ENCODE assay signal across 23 mouse cellular contexts in the genomic region with DNA sequence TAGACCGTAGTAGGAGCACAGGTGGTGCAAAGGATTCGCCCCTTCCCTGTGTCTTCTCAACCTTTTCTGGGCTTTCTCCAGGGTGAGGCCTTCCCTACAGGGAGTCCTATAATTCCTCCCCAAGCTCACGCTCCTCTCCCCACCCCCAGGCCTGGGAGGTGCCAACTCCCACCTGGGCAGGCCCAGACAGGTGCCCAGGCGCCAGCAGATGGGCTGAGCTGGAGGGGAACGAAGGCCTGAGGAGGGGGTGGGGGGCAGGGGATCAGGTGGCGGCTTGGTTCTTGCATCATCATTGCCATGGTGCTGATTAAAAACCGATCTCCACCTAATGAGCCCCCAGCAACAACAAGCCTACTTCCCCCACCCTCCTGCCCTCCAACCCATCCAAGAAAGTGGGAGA. TPM values are rescaled to one million over a fixed set of nuclear protein-coding genes. Genes with fewer than 3 reads are reported as not detected.
A peak's percentile ranks its signal among the peaks of the same experiment; 100 is the strongest.
DNase-seq lines count a peak whose midpoint lies in the region; ATAC-seq and TF ChIP-seq lines count a peak whose summit lies in the region.
"Had no signal": no experiment of that assay in that cellular context is flagged by ENCODE, and none has a peak within 500 bp of the region (broad histone marks: within the 10 kb centered on the region; RNA-seq: fewer than 3 reads in every experiment).

No protein-coding gene starts in this region.

- H3K36me3 ChIP-seq in midbrain, embryonic 10.5 days, result peaks cover 5% of the 10 kb centered on the region
- no peaks in the 10 kb centered on the region for H3K36me3 ChIP-seq in midbrain, postnatal 0 days (ENCODE audit: insufficient read depth, low read length)
- H3K36me3 ChIP-seq in embryonic facial prominence, embryonic 14.5 days (ENCODE audit: control insufficient read depth, insufficient read depth, low read length), result peaks cover 3% of the 10 kb centered on the region; the same call in 1 of the 2 replicates
- H3K36me3 ChIP-seq in hindbrain, embryonic 10.5 days, result peaks cover 6% of the 10 kb centered on the region
- H3K36me3 ChIP-seq in midbrain, embryonic 13.5 days, result no peaks in the 10 kb centered on the region
- no peaks in the 10 kb centered on the region for H3K36me3 ChIP-seq in limb, embryonic 10.5 days

- H3K27ac ChIP-seq in midbrain, embryonic 10.5 days (replicated peaks), result peak overlapping the region; percentile 84
- no peak overlapping the region for H3K27ac ChIP-seq in midbrain, postnatal 0 days (ENCODE audit: low read depth, low read length)
- no peak overlapping the region for H3K27ac ChIP-seq in embryonic facial prominence, embryonic 14.5 days (replicated peaks; ENCODE audit: low read depth, low read length)
- peak overlapping the region; percentile 88 for H3K27ac ChIP-seq in hindbrain, embryonic 10.5 days
- peak overlapping the region; percentile 81 for H3K27ac ChIP-seq in midbrain, embryonic 13.5 days
- H3K27ac ChIP-seq in limb, embryonic 10.5 days, result no peak overlapping the region
- H3K27ac ChIP-seq: heart, adult 2 months; left cerebral cortex, adult 2 months; macrophage had no signal

- ATAC-seq in midbrain, postnatal 0 days (ENCODE audit: low FRiP score), result no peak
- peak; percentile 51 for ATAC-seq in embryonic facial prominence, embryonic 14.5 days (ENCODE audit: low read depth)
- ATAC-seq in midbrain, embryonic 13.5 days, result peak; percentile 2; the same call in 1 of the 2 replicates

- 74% methylated on average over 7 of the region's 7 CpGs for WGBS in midbrain, embryonic 10.5 days
- 57% methylated on average over 7 of the region's 7 CpGs for WGBS in midbrain, postnatal 0 days
- 62% methylated on average over 7 of the region's 7 CpGs for WGBS in embryonic facial prominence, embryonic 14.5 days
- 60% methylated on average over 7 of the region's 7 CpGs for WGBS in hindbrain, embryonic 10.5 days
- 43% methylated on average over 7 of the region's 7 CpGs for WGBS in midbrain, embryonic 13.5 days
- 59% methylated on average over 7 of the region's 7 CpGs for WGBS in limb, embryonic 10.5 days

- no peak overlapping the region for H3K4me2 ChIP-seq in midbrain, postnatal 0 days (ENCODE audit: low read depth, low read length, poor library complexity, severe bottlenecking)
- H3K4me2 ChIP-seq in embryonic facial prominence, embryonic 14.5 days (ENCODE audit: low read depth, low read length), result no peak overlapping the region
- H3K4me2 ChIP-seq in midbrain, embryonic 13.5 days (replicated peaks), result peak overlapping the region; percentile 27
- H3K4me2 ChIP-seq: lung, embryonic 14.5 days had no signal

- no peak for DNase-seq in midbrain, embryonic 10.5 days (ENCODE audit: low spot score)
- no peak for DNase-seq in midbrain, postnatal 0 days (ENCODE audit: low spot score)
- DNase-seq in embryonic facial prominence, embryonic 14.5 days (ENCODE audit: low spot score), result peak; percentile 57
- no peak for DNase-seq in hindbrain, embryonic 10.5 days (ENCODE audit: low spot score)
- DNase-seq in limb, embryonic 10.5 days (ENCODE audit: low spot score), result no peak
- DNase-seq in c-Kit-positive CD71-positive TER-119-positive erythroid progenitor cells, embryonic 14.5 days (ENCODE audit: low spot score), result no peak
- DNase-seq in adipocyte (ENCODE audit: low spot score), result no peak
- DNase-seq: adrenal gland, adult 2 months; cerebellum, adult 9-11 months; embryo, embryonic 11 days; gastrocnemius, postnatal 10 days; heart, adult 2 months; kidney, adult 9 months; lung, embryonic 14.5 days; right cerebral cortex, postnatal 25 days; thymus, adult 18-20 months had no signal

- H3K4me3 ChIP-seq in midbrain, embryonic 10.5 days, result peak overlapping the region; percentile 11; the same call in 1 of the 2 replicates
- H3K4me3 ChIP-seq in midbrain, postnatal 0 days (ENCODE audit: low read depth, low read length), result no peak overlapping the region
- no peak overlapping the region for H3K4me3 ChIP-seq in embryonic facial prominence, embryonic 14.5 days (ENCODE audit: low read depth, low read length)
- no peak overlapping the region for H3K4me3 ChIP-seq in hindbrain, embryonic 10.5 days
- no peak overlapping the region for H3K4me3 ChIP-seq in midbrain, embryonic 13.5 days (replicated peaks)
- H3K4me3 ChIP-seq in limb, embryonic 10.5 days, result no peak overlapping the region
- H3K4me3 ChIP-seq: heart, adult 2 months; left cerebral cortex, adult 2 months had no signal

- peaks cover 34% of the 10 kb centered on the region for H3K27me3 ChIP-seq in midbrain, embryonic 10.5 days (ENCODE audit: low read depth, poor library complexity, severe bottlenecking)
- H3K27me3 ChIP-seq in midbrain, postnatal 0 days (ENCODE audit: insufficient read depth, low read length), result no peaks in the 10 kb centered on the region
- peaks cover 27% of the 10 kb centered on the region for H3K27me3 ChIP-seq in embryonic facial prominence, embryonic 14.5 days (replicated peaks; ENCODE audit: control insufficient read depth, insufficient read depth, low read length)
- peaks cover 30% of the 10 kb centered on the region for H3K27me3 ChIP-seq in hindbrain, embryonic 10.5 days (ENCODE audit: insufficient read depth, poor library complexity, severe bottlenecking)
- peaks cover 12% of the 10 kb centered on the region; the same call in 1 of the 2 replicates for H3K27me3 ChIP-seq in midbrain, embryonic 13.5 days
- H3K27me3 ChIP-seq in limb, embryonic 10.5 days (ENCODE audit: low read depth, poor library complexity, severe bottlenecking), result peaks cover 44% of the 10 kb centered on the region

- peaks cover 66% of the 10 kb centered on the region for H3K4me1 ChIP-seq in midbrain, embryonic 10.5 days
- H3K4me1 ChIP-seq in midbrain, postnatal 0 days (ENCODE audit: insufficient read depth, low read length), result no peaks in the 10 kb centered on the region
- H3K4me1 ChIP-seq in embryonic facial prominence, embryonic 14.5 days (ENCODE audit: control insufficient read depth, insufficient read depth, low read length), result peaks cover 12% of the 10 kb centered on the region; the same call in 1 of the 2 replicates
- peaks cover 82% of the 10 kb centered on the region for H3K4me1 ChIP-seq in hindbrain, embryonic 10.5 days (replicated peaks)
- peaks cover 81% of the 10 kb centered on the region for H3K4me1 ChIP-seq in midbrain, embryonic 13.5 days (replicated peaks)
- peaks cover 32% of the 10 kb centered on the region for H3K4me1 ChIP-seq in limb, embryonic 10.5 days

- no peak overlapping the region for H3K9ac ChIP-seq in midbrain, postnatal 0 days (replicated peaks; ENCODE audit: low read length, poor library complexity, severe bottlenecking)
- H3K9ac ChIP-seq in embryonic facial prominence, embryonic 14.5 days (ENCODE audit: low read depth, low read length), result no peak overlapping the region
- H3K9ac ChIP-seq in midbrain, embryonic 13.5 days (replicated peaks), result no peak overlapping the region
- H3K9ac ChIP-seq: lung, embryonic 14.5 days had no signal

- no peaks in the 10 kb centered on the region for H3K9me3 ChIP-seq in midbrain, embryonic 10.5 days (replicated peaks)
- no peaks in the 10 kb centered on the region for H3K9me3 ChIP-seq in midbrain, postnatal 0 days (ENCODE audit: low read length)
- no peaks in the 10 kb centered on the region for H3K9me3 ChIP-seq in embryonic facial prominence, embryonic 14.5 days (ENCODE audit: control insufficient read depth, low read length)
- H3K9me3 ChIP-seq in hindbrain, embryonic 10.5 days, result no peaks in the 10 kb centered on the region
- H3K9me3 ChIP-seq in midbrain, embryonic 13.5 days, result no peaks in the 10 kb centered on the region
- no peaks in the 10 kb centered on the region for H3K9me3 ChIP-seq in limb, embryonic 10.5 days (replicated peaks)

- TF ChIP-seq CTCF in midbrain, postnatal 0 days (IDR thresholded peaks at IDR 0.05), result no peak

RNA-seq across cellular contexts. Expression of a gene that starts 1.5 kb away (rescaled TPM):
- 5.5 and 6.9 TPM in 2 replicates for polyA plus RNA-seq in midbrain, embryonic 10.5 days (2016; fragmentation: Nextera tagmentation; extraction: Ambion mirVana)
- total RNA-seq in midbrain, postnatal 0 days (2014; rRNA removed), result 0.38 and 3.6 TPM in 2 replicates
- polyA plus RNA-seq in midbrain, postnatal 0 days (2015; fragmentation: Nextera tagmentation; extraction: Ambion mirVana), result 0.12 TPM in 1 of 2 replicates, not detected in the other
- 1.6 and 1.9 TPM in 2 replicates for polyA plus RNA-seq in embryonic facial prominence, embryonic 14.5 days (2014; fragmentation: Nextera tagmentation; extraction: Ambion mirVana)
- polyA plus RNA-seq in hindbrain, embryonic 10.5 days (2016; fragmentation: Nextera tagmentation; extraction: Ambion mirVana), result 9.9 and 16.3 TPM in 2 replicates
- polyA plus RNA-seq in midbrain, embryonic 13.5 days (2015; fragmentation: Nextera tagmentation; extraction: Ambion mirVana), result 7.7 and 8.9 TPM in 2 replicates
- polyA plus RNA-seq in limb, embryonic 10.5 days (2016; fragmentation: Nextera tagmentation; extraction: Ambion mirVana), result not detected in 2 replicates
- total RNA-seq: adrenal gland, adult 2 months; gastrocnemius, postnatal 10 days; heart, adult 2 months; liver, adult 2 months had no signal
- polyA plus RNA-seq: adrenal gland, adult 2 months; C2C12; heart, adult 2 months; heart, embryonic 16.5 days; large intestine, adult 2 months; liver, adult 2 months; lung, embryonic 14.5 days; macrophage had no signal

RNA-seq across cellular contexts. Expression of a gene that starts 23.5 kb away (rescaled TPM):
- 175 and 206 TPM in 2 replicates for polyA plus RNA-seq in midbrain, embryonic 10.5 days (2016; fragmentation: Nextera tagmentation; extraction: Ambion mirVana)
- 207 and 225 TPM in 2 replicates for total RNA-seq in midbrain, postnatal 0 days (2014; rRNA removed)
- polyA plus RNA-seq in midbrain, postnatal 0 days (2015; fragmentation: Nextera tagmentation; extraction: Ambion mirVana), result 149 and 155 TPM in 2 replicates
- 227 and 230 TPM in 2 replicates for polyA plus RNA-seq in embryonic facial prominence, embryonic 14.5 days (2014; fragmentation: Nextera tagmentation; extraction: Ambion mirVana)
- polyA plus RNA-seq in hindbrain, embryonic 10.5 days (2016; fragmentation: Nextera tagmentation; extraction: Ambion mirVana), result 173 and 187 TPM in 2 replicates
- 190 and 202 TPM in 2 replicates for polyA plus RNA-seq in midbrain, embryonic 13.5 days (2015; fragmentation: Nextera tagmentation; extraction: Ambion mirVana)
- 155 and 201 TPM in 2 replicates for polyA plus RNA-seq in limb, embryonic 10.5 days (2016; fragmentation: Nextera tagmentation; extraction: Ambion mirVana)

RNA-seq across cellular contexts. Expression of a gene that starts 23.7 kb away (rescaled TPM):
- 106 and 129 TPM in 2 replicates for polyA plus RNA-seq in midbrain, embryonic 10.5 days (2016; fragmentation: Nextera tagmentation; extraction: Ambion mirVana)
- total RNA-seq in midbrain, postnatal 0 days (2014; rRNA removed), result 70.3 and 78.7 TPM in 2 replicates
- 93.3 and 93.7 TPM in 2 replicates for polyA plus RNA-seq in midbrain, postnatal 0 days (2015; fragmentation: Nextera tagmentation; extraction: Ambion mirVana)
- 91.3 and 107 TPM in 2 replicates for polyA plus RNA-seq in embryonic facial prominence, embryonic 14.5 days (2014; fragmentation: Nextera tagmentation; extraction: Ambion mirVana)
- polyA plus RNA-seq in hindbrain, embryonic 10.5 days (2016; fragmentation: Nextera tagmentation; extraction: Ambion mirVana), result 112 and 127 TPM in 2 replicates
- 126 and 129 TPM in 2 replicates for polyA plus RNA-seq in midbrain, embryonic 13.5 days (2015; fragmentation: Nextera tagmentation; extraction: Ambion mirVana)
- 83.4 and 95.9 TPM in 2 replicates for polyA plus RNA-seq in limb, embryonic 10.5 days (2016; fragmentation: Nextera tagmentation; extraction: Ambion mirVana)

RNA-seq across cellular contexts. Expression of a gene that starts 30.6 kb away (rescaled TPM):
- polyA plus RNA-seq in midbrain, embryonic 10.5 days (2016; fragmentation: Nextera tagmentation; extraction: Ambion mirVana), result 49.1 and 55.4 TPM in 2 replicates
- total RNA-seq in midbrain, postnatal 0 days (2014; rRNA removed), result 85.8 and 115 TPM in 2 replicates
- polyA plus RNA-seq in midbrain, postnatal 0 days (2015; fragmentation: Nextera tagmentation; extraction: Ambion mirVana), result 43.1 and 44.2 TPM in 2 replicates
- 13.5 and 16.7 TPM in 2 replicates for polyA plus RNA-seq in embryonic facial prominence, embryonic 14.5 days (2014; fragmentation: Nextera tagmentation; extraction: Ambion mirVana)
- polyA plus RNA-seq in hindbrain, embryonic 10.5 days (2016; fragmentation: Nextera tagmentation; extraction: Ambion mirVana), result 46.0 and 72.6 TPM in 2 replicates
- polyA plus RNA-seq in midbrain, embryonic 13.5 days (2015; fragmentation: Nextera tagmentation; extraction: Ambion mirVana), result 57.1 and 60.0 TPM in 2 replicates
- polyA plus RNA-seq in limb, embryonic 10.5 days (2016; fragmentation: Nextera tagmentation; extraction: Ambion mirVana), result 28.3 and 29.9 TPM in 2 replicates

Comparison
In these comparisons a context has a peak if more than half of its experiments do, and no peak if none do; other contexts are left out.
1. H3K27ac ChIP-seq: peak in midbrain, embryonic 10.5 days (single experiment), hindbrain, embryonic 10.5 days (single experiment) and midbrain, embryonic 13.5 days (single experiment); none in midbrain, postnatal 0 days (single experiment), embryonic facial prominence, embryonic 14.5 days (single experiment) and limb, embryonic 10.5 days (single experiment).